Mouse (Mus musculus): ENCODE measurements around the gene Zdhhc24. TPM values are rescaled to one million over a fixed set of nuclear protein-coding genes. Genes with fewer than 3 reads are reported as not detected.

The Zdhhc24 gene
- 8.7 and 11.6 TPM in 2 replicates for total RNA-seq (2014; rRNA removed; ENCODE audit: low replicate concordance)
- polyA plus RNA-seq (2015; fragmentation: Nextera tagmentation; extraction: Ambion mirVana) = 5.9 TPM in 2 replicates

- no peak for TF ChIP-seq EP300 (IDR thresholded peaks at IDR 0.05; ENCODE audit: low read depth)
- TF ChIP-seq CTCF (IDR thresholded peaks at IDR 0.05; ENCODE audit: low read depth) = no peak
These were observed at the start of gene Zdhhc24 for GRCm38 (mm10) chr19:4878405-4879323. Gene Zdhhc24, plus strand, starts transcription at chr19:4878668.

DNA sequence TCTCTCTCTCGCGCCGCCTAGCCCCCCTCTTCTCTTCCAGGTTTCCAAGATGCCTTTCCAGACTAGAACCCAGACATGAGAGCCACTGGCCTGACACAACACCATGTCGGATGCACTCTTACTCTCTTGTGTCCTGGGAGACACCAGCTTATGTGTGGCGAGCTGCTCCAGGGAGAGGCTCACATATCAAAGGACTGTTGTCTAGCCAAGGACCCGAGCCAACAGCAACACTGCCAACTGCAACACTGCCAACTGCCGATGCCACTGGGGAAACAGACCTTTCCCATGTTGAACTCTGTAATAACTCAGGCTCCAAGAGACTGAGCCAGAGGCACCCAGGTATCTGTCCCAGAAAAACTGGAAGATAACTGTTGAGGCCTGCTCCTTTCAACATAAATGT, 49.3 kb upstream of the Zdhhc24 start:
- H3K27ac ChIP-seq (ENCODE audit: low read depth) = no peak overlapping the region
- H3K27me3 ChIP-seq (ENCODE audit: control insufficient read depth, insufficient read depth, low read length) = no peaks in the 10 kb centered on the region
- H3K4me1 ChIP-seq (ENCODE audit: control insufficient read depth, insufficient read depth) = no peaks in the 10 kb centered on the region
- no peaks in the 10 kb centered on the region for H3K9me3 ChIP-seq (replicated peaks; ENCODE audit: control insufficient read depth, low read length)
- ATAC-seq (ENCODE audit: insufficient read depth, low read depth) (no peak; the same call in 1 of the 2 replicates), DNase-seq (ENCODE audit: low spot score) (no peak)
- no peak overlapping the region for H3K4me3 ChIP-seq (ENCODE audit: low read depth, low read length)
- no peak overlapping the region for H3K4me2 ChIP-seq (ENCODE audit: low read depth, low read length)
- 48% methylated on average over 7 of the region's 7 CpGs for WGBS
- H3K9ac ChIP-seq (replicated peaks; ENCODE audit: low read depth, low read length) = no peak overlapping the region
- peaks cover 6% of the 10 kb centered on the region; the same call in 1 of the 2 replicates for H3K36me3 ChIP-seq (replicated peaks; ENCODE audit: control insufficient read depth, insufficient read depth, low read length)
- TF ChIP-seq EP300 (IDR thresholded peaks at IDR 0.05; ENCODE audit: low read depth) = no peak
- TF ChIP-seq CTCF (IDR thresholded peaks at IDR 0.05; ENCODE audit: low read depth) = 0 out of 2 replicates have a peak, but pooled peaks have one; percentile 8

More at GRCm38 (mm10) chr19:4878405-4879323, at the start of gene Zdhhc24:
- Histone ChIP-seq H3K9me3 (replicated peaks; ENCODE audit: control insufficient read depth, low read length) (no peaks in the 10 kb centered on the region), H3K27ac (ENCODE audit: low read depth) (0 out of 2 replicates have a peak within 1 kb of the TSS, but pooled peaks have one; percentile 47), H3K27me3 (ENCODE audit: control insufficient read depth, insufficient read depth, low read length) (0 out of 2 replicates have a peak, but pooled peaks cover 4% of the 10 kb centered on the region), H3K4me3 (ENCODE audit: low read depth, low read length) (peak within 1 kb of the TSS; percentile 89), H3K4me1 (ENCODE audit: control insufficient read depth, insufficient read depth) (peaks cover 8% of the 10 kb centered on the region; the same call in 1 of the 2 replicates), H3K9ac (replicated peaks; ENCODE audit: low read depth, low read length) (peak within 1 kb of the TSS; percentile 85), H3K36me3 (replicated peaks; ENCODE audit: control insufficient read depth, insufficient read depth, low read length) (0 out of 2 replicates have a peak, but pooled peaks cover 7% of the 10 kb centered on the region), H3K4me2 (ENCODE audit: low read depth, low read length) (peak within 1 kb of the TSS; percentile 90)
- WGBS = under 1% methylated on average over 52 of the region's 52 CpGs
- peak; percentile 99 for ATAC-seq (ENCODE audit: insufficient read depth, low read depth)
- peak; percentile 91 for DNase-seq (ENCODE audit: low spot score)

DNA sequence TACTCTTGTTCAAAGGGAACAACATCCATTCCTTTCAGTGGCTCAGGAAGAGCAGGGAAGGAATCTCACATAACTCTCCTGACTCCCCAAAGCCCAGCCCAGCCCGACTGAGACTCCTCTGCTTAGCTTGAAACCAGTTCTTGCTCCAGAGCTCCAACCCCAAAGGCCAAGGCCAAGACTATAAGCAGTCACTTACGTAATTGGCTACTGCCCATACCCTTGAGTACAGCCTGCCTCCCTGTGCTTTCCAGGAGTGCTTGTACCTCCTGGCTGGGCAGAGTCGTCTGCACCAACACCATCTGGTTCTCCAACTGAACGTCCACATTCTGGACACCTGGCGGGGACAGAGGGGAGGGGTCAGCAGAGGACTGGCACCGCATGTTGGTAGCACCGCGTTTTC, 44.5 kb upstream of the Zdhhc24 start:
- no peak overlapping the region for H3K4me2 ChIP-seq (ENCODE audit: low read depth, low read length)
- peaks cover 6% of the 10 kb centered on the region; the same call in 1 of the 2 replicates for H3K4me1 ChIP-seq (ENCODE audit: control insufficient read depth, insufficient read depth)
- no peak overlapping the region for H3K4me3 ChIP-seq (ENCODE audit: low read depth, low read length)
- no peaks in the 10 kb centered on the region for H3K9me3 ChIP-seq (replicated peaks; ENCODE audit: control insufficient read depth, low read length)
- WGBS = 83% methylated on average over 8 of the region's 8 CpGs
- H3K27ac ChIP-seq (ENCODE audit: low read depth) = no peak overlapping the region
- H3K36me3 ChIP-seq (replicated peaks; ENCODE audit: control insufficient read depth, insufficient read depth, low read length) = peaks cover 6% of the 10 kb centered on the region; the same call in 1 of the 2 replicates
- no peak for ATAC-seq (ENCODE audit: insufficient read depth, low read depth)
- H3K9ac ChIP-seq (replicated peaks; ENCODE audit: low read depth, low read length) = no peak overlapping the region
- H3K27me3 ChIP-seq (ENCODE audit: control insufficient read depth, insufficient read depth, low read length) = no peaks in the 10 kb centered on the region
- no peak for TF ChIP-seq CTCF (IDR thresholded peaks at IDR 0.05; ENCODE audit: low read depth)
- TF ChIP-seq EP300 (IDR thresholded peaks at IDR 0.05; ENCODE audit: low read depth) = no peak
- no peak for DNase-seq (ENCODE audit: low spot score)

GRCm38 (mm10) chr19:4836096-4836495, 42.4 kb upstream of the Zdhhc24 start:
- peaks cover 11% of the 10 kb centered on the region for H3K4me1 ChIP-seq (ENCODE audit: control insufficient read depth, insufficient read depth)
- DNase-seq (ENCODE audit: low spot score) (no peak), ATAC-seq (ENCODE audit: insufficient read depth, low read depth) (no peak)
- H3K27ac ChIP-seq (ENCODE audit: low read depth) = no peak overlapping the region
- 0 out of 2 replicates have a peak, but pooled peaks cover 11% of the 10 kb centered on the region for H3K27me3 ChIP-seq (ENCODE audit: control insufficient read depth, insufficient read depth, low read length)
- WGBS = 76% methylated on average over 2 of the region's 2 CpGs
- H3K4me2 ChIP-seq (ENCODE audit: low read depth, low read length) = no peak overlapping the region
- no peaks in the 10 kb centered on the region for H3K9me3 ChIP-seq (replicated peaks; ENCODE audit: control insufficient read depth, low read length)
- H3K4me3 ChIP-seq (ENCODE audit: low read depth, low read length) = no peak overlapping the region
- no peak for TF ChIP-seq CTCF (IDR thresholded peaks at IDR 0.05; ENCODE audit: low read depth)
- no peak for TF ChIP-seq EP300 (IDR thresholded peaks at IDR 0.05; ENCODE audit: low read depth)
- H3K9ac ChIP-seq (replicated peaks; ENCODE audit: low read depth, low read length) = no peak overlapping the region
- H3K36me3 ChIP-seq (replicated peaks; ENCODE audit: control insufficient read depth, insufficient read depth, low read length) = peaks cover 6% of the 10 kb centered on the region; the same call in 1 of the 2 replicates

- peaks cover 6% of the 10 kb centered on the region; the same call in 1 of the 2 replicates for H3K36me3 ChIP-seq (replicated peaks; ENCODE audit: control insufficient read depth, insufficient read depth, low read length)
- H3K27ac ChIP-seq (ENCODE audit: low read depth) = no peak overlapping the region
- no peak for TF ChIP-seq EP300 (IDR thresholded peaks at IDR 0.05; ENCODE audit: low read depth)
- no peak for DNase-seq (ENCODE audit: low spot score)
- H3K4me2 ChIP-seq (ENCODE audit: low read depth, low read length) = no peak overlapping the region
- H3K9ac ChIP-seq (replicated peaks; ENCODE audit: low read depth, low read length) = no peak overlapping the region
- H3K4me3 ChIP-seq (ENCODE audit: low read depth, low read length) = no peak overlapping the region
- H3K9me3 ChIP-seq (replicated peaks; ENCODE audit: control insufficient read depth, low read length) = no peaks in the 10 kb centered on the region
- peaks cover 11% of the 10 kb centered on the region for H3K4me1 ChIP-seq (ENCODE audit: control insufficient read depth, insufficient read depth)
- 0 out of 2 replicates have a peak, but pooled peaks cover 14% of the 10 kb centered on the region for H3K27me3 ChIP-seq (ENCODE audit: control insufficient read depth, insufficient read depth, low read length)
- no peak for ATAC-seq (ENCODE audit: insufficient read depth, low read depth)
- WGBS = 93% methylated on average over 6 of the region's 6 CpGs
These were observed 41.4 kb upstream of the Zdhhc24 start for GRCm38 (mm10) chr19:4837049-4837448.
